Mouse (Mus musculus): ENCODE results near the gene Tbc1d12.

GRCm38 (mm10) chr19:38820186-38820804, 16.1 kb upstream of the Tbc1d12 start:
- no peak for TF ChIP-seq USF1 (IDR thresholded peaks at IDR 0.05; ENCODE audit: low read depth)
- no peak for TF ChIP-seq CEBPB (IDR thresholded peaks at IDR 0.05; ENCODE audit: low read depth)
- TF ChIP-seq CTCF (IDR thresholded peaks at IDR 0.05; ENCODE audit: control insufficient read depth, insufficient read depth, insufficient read length) = no peak
- no peak for TF ChIP-seq FOSL1 (IDR thresholded peaks at IDR 0.05; ENCODE audit: insufficient read depth, low read length, poor library complexity, severe bottlenecking)
- TF ChIP-seq MAX (IDR thresholded peaks at IDR 0.05) = no peak

All from C2C12 (cell line).